Mouse (Mus musculus) layer of hippocampus, postnatal 10 days (tissue): ENCODE measurements at regions not wholly inside any gene's neighbourhood (a gene's known extent, or its start where the extent isn't known, plus 50 kb on each side); places are given as distances from the start of the nearest gene placed in this dataset.
A peak's percentile ranks its signal among the peaks of the same experiment; 100 is the strongest.

Experiments
- DNase-seq, 2 experiments: peaks; one replicate each; pipeline ENCODE4 v3.0.0; 2021; ENCODE audit warnings: low spot score in 2 of 2

- DNase-seq, result no peak
Measured at GRCm38 (mm10) chr16:91156506-91156905, 61.6 kb upstream of the 4932438H23Rik start.

GRCm38 (mm10) chr16:91160679-91161078, 64.6 kb upstream of the Olig2 start:
- DNase-seq, result peak; percentile 49 to 65

GRCm38 (mm10) chr16:91161616-91162015, 63.6 kb upstream of the Olig2 start:
- no peak for DNase-seq

GRCm38 (mm10) chr16:91162381-91162780, 62.9 kb upstream of the Olig2 start:
- DNase-seq, result no peak

GRCm38 (mm10) chr16:91165906-91166305, 59.4 kb upstream of the Olig2 start:
- no peak for DNase-seq

GRCm38 (mm10) chr16:91166866-91167265, 58.4 kb upstream of the Olig2 start:
- DNase-seq, result peak; percentile 50 to 64

- DNase-seq, result no peak
Measured at GRCm38 (mm10) chr16:91168398-91168797, 56.9 kb upstream of the Olig2 start.

GRCm38 (mm10) chr16:91169829-91170228, 55.4 kb upstream of the Olig2 start:
- DNase-seq, result no peak

- DNase-seq, result no peak
Measured at GRCm38 (mm10) chr16:91171911-91172440, 53.3 kb upstream of the Olig2 start.

GRCm38 (mm10) chr16:91172510-91172909, 52.7 kb upstream of the Olig2 start:
- DNase-seq, result no peak

- no peak for DNase-seq
Measured at GRCm38 (mm10) chr16:91173241-91173640, 52.0 kb upstream of the Olig2 start.

GRCm38 (mm10) chr16:91173870-91174278, 51.4 kb upstream of the Olig2 start:
- no peak for DNase-seq

GRCm38 (mm10) chr16:91174401-91174800, 50.9 kb upstream of the Olig2 start:
- no peak for DNase-seq
